Mouse (Mus musculus) gastrocnemius, postnatal 4 days (tissue): ENCODE measurements at regions not wholly inside any gene's neighbourhood (a gene's known extent, or its start where the extent isn't known, plus 50 kb on each side); places are given as distances from the start of the nearest gene placed in this dataset.

Experiments used
- DNase-seq, 2 experiments: peaks; one replicate each; pipeline ENCODE4 v3.0.0; 2021 to 2022; ENCODE audit warnings: low spot score in 2 of 2, mixed read lengths in 2 of 2

- DNase-seq = no peak
Observed at GRCm38 (mm10) chr8:7489948-7490347, 1171.1 kb downstream of the Efnb2 start.

GRCm38 (mm10) chr8:7472153-7472796 lies 1188.8 kb downstream of the Efnb2 start:
- no peak for DNase-seq

GRCm38 (mm10) chr8:7469261-7469660 lies 1191.8 kb downstream of the Efnb2 start:
- peak in 1 of 2 experiments; percentile 11 for DNase-seq

DNA sequence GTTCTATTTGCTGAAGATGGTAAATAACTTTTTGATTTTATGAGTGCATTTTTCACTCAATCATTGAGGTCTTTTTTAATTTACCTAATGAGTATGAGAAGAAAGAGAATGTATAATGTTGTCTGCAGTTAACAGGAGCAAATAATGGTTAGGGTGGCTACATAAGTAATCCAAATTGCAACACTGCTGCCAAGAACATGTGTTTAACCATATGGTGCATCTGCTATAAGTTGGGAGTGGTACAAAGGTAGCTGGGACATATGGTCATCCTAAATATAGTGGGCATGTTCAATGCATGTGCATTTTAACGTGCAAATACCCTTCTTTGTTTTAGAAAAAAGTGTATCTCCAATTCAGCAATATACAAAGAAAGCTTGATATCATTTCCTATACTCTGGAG lies 1198.2 kb downstream of the Efnb2 start:
- no peak for DNase-seq

DNA sequence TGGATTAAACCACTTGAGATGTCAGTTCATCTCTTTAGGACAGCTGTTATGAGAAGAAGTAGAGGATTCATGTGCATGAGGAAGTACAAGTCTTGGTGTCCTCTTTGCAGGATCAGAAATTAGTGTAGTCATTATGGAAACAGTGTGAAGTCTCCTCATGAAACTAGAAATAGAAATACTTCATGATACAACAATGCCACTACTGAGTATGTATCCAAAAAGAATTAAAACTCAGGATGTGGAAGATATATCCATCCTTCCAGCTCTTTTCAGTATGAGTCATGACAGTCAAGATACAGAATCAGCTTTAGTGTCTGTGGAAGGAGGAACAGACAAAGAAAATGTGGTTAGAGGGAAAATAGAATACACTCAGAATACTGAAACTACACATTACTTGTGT lies 1211.7 kb downstream of the Efnb2 start:
- no peak for DNase-seq

- DNase-seq = no peak
Observed at GRCm38 (mm10) chr8:7447026-7447425, 1214.0 kb downstream of the Efnb2 start.

DNA sequence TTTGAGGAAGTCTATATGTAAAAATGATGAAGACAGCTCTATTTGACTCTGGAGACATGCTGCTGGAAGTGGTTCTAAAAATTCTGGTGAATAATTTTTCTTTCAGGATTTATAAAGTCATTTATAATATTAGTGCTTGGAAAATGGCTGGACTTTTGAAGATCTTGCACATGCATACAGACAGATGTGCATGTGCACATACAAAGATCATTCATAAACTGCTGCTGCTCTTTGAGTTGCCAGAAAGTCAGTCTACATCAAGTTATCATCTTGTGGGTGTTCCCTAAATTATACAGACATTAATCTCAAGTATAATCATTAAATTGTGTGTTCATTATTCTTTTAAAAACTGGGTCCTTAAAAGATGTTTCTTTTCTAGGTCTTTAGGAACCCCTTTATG lies 1220.2 kb downstream of the Efnb2 start:
- DNase-seq = no peak

GRCm38 (mm10) chr8:7440278-7440684 lies 1220.8 kb downstream of the Efnb2 start:
- no peak for DNase-seq

DNA sequence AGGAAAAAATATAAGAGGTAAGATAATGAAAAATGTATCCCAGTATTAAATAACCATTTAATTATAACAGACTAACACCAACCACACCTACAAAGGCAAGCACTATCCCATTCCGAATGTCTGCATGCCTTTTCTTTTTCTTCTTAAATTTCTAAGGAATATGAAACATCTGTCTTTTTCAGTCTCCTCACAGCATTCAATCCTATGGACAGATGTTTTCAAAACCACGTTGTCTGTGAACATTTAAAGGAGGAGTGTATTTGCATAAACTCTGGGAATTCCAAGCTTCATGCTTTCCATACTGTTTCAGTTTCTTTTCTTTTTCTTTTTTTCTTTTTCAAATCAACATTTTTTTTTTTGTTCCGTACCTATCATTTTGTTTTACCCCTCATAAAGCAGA lies 1221.2 kb downstream of the Efnb2 start:
- DNase-seq = no peak

- no peak for DNase-seq
Observed at GRCm38 (mm10) chr8:7430482-7430881, 1230.6 kb downstream of the Efnb2 start.

DNA sequence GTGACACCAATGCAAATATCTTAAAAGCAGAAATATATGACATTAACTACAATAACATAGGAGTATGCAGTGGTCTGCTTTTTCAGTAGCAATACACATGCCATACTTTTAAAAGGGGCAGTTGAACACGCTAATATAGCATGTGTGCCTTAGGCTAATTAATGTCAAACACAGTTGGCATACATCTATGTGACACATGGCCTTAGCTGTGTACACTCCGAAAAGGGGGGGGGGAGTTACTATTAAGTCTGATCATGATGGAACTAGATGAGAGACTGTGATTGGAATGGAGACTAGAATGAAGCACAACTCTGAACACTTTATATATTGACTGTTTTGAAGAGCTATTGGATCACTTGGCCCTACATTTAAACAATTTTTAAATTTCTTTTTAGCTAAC lies 1262.9 kb downstream of the Efnb2 start:
- DNase-seq = no peak

GRCm38 (mm10) chr8:7397355-7397862 lies 1263.6 kb downstream of the Efnb2 start:
- DNase-seq = no peak
